Mouse (Mus musculus) embryonic facial prominence, embryonic 13.5 days (tissue): ENCODE measurements around the gene Ppp4r1. TPM values are rescaled to one million over a fixed set of nuclear protein-coding genes. Genes with fewer than 3 reads are reported as not detected.

ENCODE experiments used
- ATAC-seq: fragments of 200-750 bp; cut with Nextera tagmentation; 2 replicates; pipeline ENCODE4 v1.8.0; 2017; ENCODE audit warnings: low read depth; ENCODE audit not compliant: insufficient number of reproducible peaks, insufficient read depth, low FRiP score, low TSS enrichment
- H3K27ac ChIP-seq: fragments of 300-500 bp; sonication (generic); 2 replicates; pipeline ENCODE4 v1.5.1; 2015; ENCODE audit warnings: moderate library complexity, mild to moderate bottlenecking, inconsistent platforms
- H3K27me3 ChIP-seq: fragments of 300-500 bp; sonication (generic); 2 replicates; pipeline ENCODE4 v1.6.1; 2015; ENCODE audit warnings: mild to moderate bottlenecking, inconsistent platforms
- H3K36me3 ChIP-seq: fragments of 300-500 bp; sonication (generic); 2 replicates; pipeline ENCODE4 v1.6.1; 2015; ENCODE audit warnings: mild to moderate bottlenecking, inconsistent platforms
- H3K4me1 ChIP-seq: fragments of 300-500 bp; sonication (generic); 2 replicates; pipeline ENCODE4 v1.6.1; 2015; ENCODE audit warnings: inconsistent platforms
- H3K4me2 ChIP-seq: fragments of 300-500 bp; sonication (generic); 2 replicates; pipeline ENCODE4 v1.6.1; 2015; ENCODE audit warnings: moderate library complexity, mild to moderate bottlenecking, inconsistent platforms
- H3K4me3 ChIP-seq: fragments of 300-500 bp; sonication (generic); 2 replicates; pipeline ENCODE4 v1.5.1; 2015; ENCODE audit warnings: mild to moderate bottlenecking, inconsistent platforms
- H3K9ac ChIP-seq: fragments of 300-500 bp; sonication (generic); 2 replicates; pipeline ENCODE4 v1.6.1; 2015; ENCODE audit warnings: mild to moderate bottlenecking, inconsistent platforms
- H3K9me3 ChIP-seq: fragments of 300-500 bp; sonication (generic); 2 replicates; pipeline ENCODE4 v1.6.1; 2016; ENCODE audit warnings: inconsistent platforms
- WGBS: fragments of 180-500 bp; shearing (Covaris S2); methylation state at CpG from one replicate; pipeline ENCODE4 v1.1.7; 2015; ENCODE audit warnings: mixed read lengths; 5-methylcytosine and 5-hydroxymethylcytosine counted together
- polyA plus RNA-seq: library from polyadenylated mRNA; unstranded; fragments of >200 nt; fragmentation: Nextera tagmentation; extraction: Ambion mirVana; gene quantifications from 2 replicates; pipeline ENCODE4 v1.2.1, GENCODE M21; 2015

Gene Ppp4r1
- 44.1 and 46.7 TPM in 2 replicates for polyA plus RNA-seq

DNA sequence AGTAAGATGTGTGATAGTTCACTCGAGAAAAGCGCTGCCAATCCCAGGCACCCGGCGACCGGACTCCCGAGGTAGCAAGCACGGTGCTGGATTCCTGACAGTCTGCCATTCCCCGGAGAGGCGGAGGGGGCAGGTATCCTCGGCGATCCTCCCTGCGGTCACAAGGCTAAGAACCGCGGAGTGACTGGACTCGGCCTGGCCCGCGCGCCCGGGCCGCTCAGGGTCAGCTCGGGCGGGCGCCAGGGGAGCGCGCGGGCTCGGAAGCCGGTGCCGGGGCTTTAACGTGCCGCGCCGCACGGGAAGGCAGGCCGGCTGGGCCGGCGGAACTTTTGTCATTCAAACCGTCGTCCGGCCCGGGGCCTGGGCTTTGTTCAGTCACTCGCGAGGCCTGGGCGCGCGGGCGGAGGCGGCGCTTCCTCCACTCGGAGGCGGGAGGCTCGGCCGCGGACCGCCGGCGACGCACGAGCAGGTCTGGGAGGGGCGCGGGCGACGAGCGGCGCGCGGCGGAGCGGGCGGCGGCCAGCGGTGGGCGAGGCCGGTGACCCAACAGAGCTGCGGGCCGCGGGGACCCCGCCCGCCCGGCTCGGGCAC, at the start of gene Ppp4r1:
Ppp4r1 (plus strand) TSS at position 23 of the 591 bp plus-strand sequence.
- peak; percentile 77 for ATAC-seq
- H3K9me3 ChIP-seq: no peaks in the 10 kb centered on the region
- peak within 1 kb of the TSS; percentile 99 for H3K27ac ChIP-seq
- peak within 1 kb of the TSS; percentile 91 for H3K4me3 ChIP-seq
- H3K27me3 ChIP-seq: no peaks in the 10 kb centered on the region
- peak within 1 kb of the TSS; percentile 99 for H3K9ac ChIP-seq
- H3K4me1 ChIP-seq: peaks cover 19% of the 10 kb centered on the region
- H3K4me2 ChIP-seq: peak within 1 kb of the TSS; percentile 66
- peaks cover 20% of the 10 kb centered on the region for H3K36me3 ChIP-seq
- WGBS: under 1% methylated on average over 79 of the region's 81 CpGs

DNA sequence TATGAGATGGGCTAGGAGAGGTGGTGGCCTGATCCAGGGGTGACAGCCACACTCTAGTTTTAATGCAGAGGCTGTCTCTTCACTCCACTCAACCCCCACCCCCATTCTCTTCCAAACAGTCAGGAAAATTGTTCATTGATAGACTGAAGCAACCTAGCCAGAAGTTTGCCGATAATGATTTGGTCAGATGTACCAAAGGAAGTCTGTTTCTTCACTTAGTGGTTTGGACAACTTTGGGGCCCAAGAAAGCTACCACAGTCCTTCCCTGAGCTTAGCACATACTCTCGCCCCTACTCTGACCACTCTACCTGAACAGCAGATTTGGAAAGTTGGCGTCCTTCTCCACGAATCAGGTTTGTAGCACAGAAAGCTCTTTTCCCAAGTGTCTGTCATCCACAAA, 49.7 kb upstream of the Ppp4r1 start:
- H3K4me1 ChIP-seq: no peaks in the 10 kb centered on the region
- no peaks in the 10 kb centered on the region for H3K27me3 ChIP-seq
- no peak for ATAC-seq
- H3K36me3 ChIP-seq: no peaks in the 10 kb centered on the region
- no peak overlapping the region for H3K9ac ChIP-seq
- H3K4me3 ChIP-seq: no peak overlapping the region
- H3K4me2 ChIP-seq: no peak overlapping the region
- 83% methylated on average over 4 of the region's 4 CpGs for WGBS
- H3K27ac ChIP-seq: no peak overlapping the region
- no peaks in the 10 kb centered on the region for H3K9me3 ChIP-seq

DNA sequence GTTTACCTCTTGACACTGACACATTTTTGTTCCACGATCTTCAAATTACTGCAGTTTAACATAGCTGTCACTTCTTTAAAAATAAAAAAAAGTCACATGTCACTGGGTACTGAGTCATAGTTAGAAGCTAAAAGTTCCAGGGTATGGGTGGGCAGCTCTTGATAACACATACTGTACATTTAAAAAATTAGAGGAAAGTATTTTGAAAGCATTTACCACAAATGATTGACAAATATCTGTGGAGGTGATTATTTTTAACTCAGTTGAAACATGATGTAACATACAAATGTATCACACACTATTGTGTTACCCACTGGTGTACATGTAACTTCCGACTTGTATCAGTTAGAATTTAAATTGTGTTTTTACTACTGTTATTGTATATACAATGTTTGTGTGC, 47.3 kb upstream of the Ppp4r1 start:
- H3K4me1 ChIP-seq: no peaks in the 10 kb centered on the region
- H3K27ac ChIP-seq: no peak overlapping the region
- H3K9me3 ChIP-seq: no peaks in the 10 kb centered on the region
- H3K27me3 ChIP-seq: no peaks in the 10 kb centered on the region
- WGBS: 93% methylated on average over 2 of the region's 2 CpGs
- no peak for ATAC-seq
- no peak overlapping the region for H3K9ac ChIP-seq
- no peak overlapping the region for H3K4me2 ChIP-seq
- H3K36me3 ChIP-seq: no peaks in the 10 kb centered on the region
- H3K4me3 ChIP-seq: no peak overlapping the region

DNA sequence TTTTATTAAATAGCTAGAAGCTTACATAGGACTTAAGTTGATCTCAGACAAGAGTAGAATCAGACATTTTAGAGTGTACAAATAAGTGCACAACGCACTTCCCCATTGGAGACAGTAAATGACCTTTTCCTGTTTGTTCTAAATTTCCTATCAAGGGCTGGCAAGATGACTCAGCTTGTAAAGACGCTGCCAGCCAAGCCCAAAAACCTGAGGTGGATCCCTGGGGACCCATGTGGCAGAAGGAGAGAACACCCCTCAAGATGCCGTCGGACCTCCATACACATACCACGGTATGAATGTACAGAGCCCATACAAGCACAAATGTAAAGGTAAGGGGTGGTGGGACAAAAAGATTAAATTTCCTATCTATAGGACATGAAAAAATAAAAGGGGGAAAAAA, 45.2 kb upstream of the Ppp4r1 start:
- H3K27ac ChIP-seq: no peak overlapping the region
- H3K9me3 ChIP-seq: no peaks in the 10 kb centered on the region
- 83% methylated on average over 5 of the region's 5 CpGs for WGBS
- H3K9ac ChIP-seq: no peak overlapping the region
- no peak overlapping the region for H3K4me2 ChIP-seq
- no peaks in the 10 kb centered on the region for H3K4me1 ChIP-seq
- no peak for ATAC-seq
- H3K36me3 ChIP-seq: no peaks in the 10 kb centered on the region
- H3K4me3 ChIP-seq: no peak overlapping the region
- no peaks in the 10 kb centered on the region for H3K27me3 ChIP-seq

- H3K4me2 ChIP-seq: no peak overlapping the region
- H3K9me3 ChIP-seq: no peaks in the 10 kb centered on the region
- H3K9ac ChIP-seq: no peak overlapping the region
- no peaks in the 10 kb centered on the region for H3K4me1 ChIP-seq
- no peaks in the 10 kb centered on the region for H3K36me3 ChIP-seq
- H3K27ac ChIP-seq: no peak overlapping the region
- H3K4me3 ChIP-seq: no peak overlapping the region
- ATAC-seq: no peak
- 81% methylated on average over 6 of the region's 6 CpGs for WGBS
- H3K27me3 ChIP-seq: no peaks in the 10 kb centered on the region
Observed at GRCm38 (mm10) chr17:65737622-65738021, 44.8 kb upstream of the Ppp4r1 start.

GRCm38 (mm10) chr17:65739874-65740725, 42.3 kb upstream of the Ppp4r1 start:
- H3K27me3 ChIP-seq: no peaks in the 10 kb centered on the region
- no peak overlapping the region for H3K4me3 ChIP-seq
- no peak overlapping the region for H3K4me2 ChIP-seq
- H3K9me3 ChIP-seq: no peaks in the 10 kb centered on the region
- no peak for ATAC-seq
- no peak overlapping the region for H3K27ac ChIP-seq
- H3K4me1 ChIP-seq: no peaks in the 10 kb centered on the region
- no peak overlapping the region for H3K9ac ChIP-seq
- peaks cover 12% of the 10 kb centered on the region; the same call in 1 of the 2 replicates for H3K36me3 ChIP-seq
- 85% methylated on average over 15 of the region's 15 CpGs for WGBS

- H3K4me2 ChIP-seq: no peak overlapping the region
- ATAC-seq: no peak
- H3K36me3 ChIP-seq: peaks cover 12% of the 10 kb centered on the region; the same call in 1 of the 2 replicates
- no peaks in the 10 kb centered on the region for H3K4me1 ChIP-seq
- H3K9ac ChIP-seq: no peak overlapping the region
- H3K27me3 ChIP-seq: no peaks in the 10 kb centered on the region
- no peak overlapping the region for H3K4me3 ChIP-seq
- no peak overlapping the region for H3K27ac ChIP-seq
- no peaks in the 10 kb centered on the region for H3K9me3 ChIP-seq
- 91% methylated on average over 4 of the region's 4 CpGs for WGBS
Observed at GRCm38 (mm10) chr17:65741565-65741964, 40.8 kb upstream of the Ppp4r1 start.

DNA sequence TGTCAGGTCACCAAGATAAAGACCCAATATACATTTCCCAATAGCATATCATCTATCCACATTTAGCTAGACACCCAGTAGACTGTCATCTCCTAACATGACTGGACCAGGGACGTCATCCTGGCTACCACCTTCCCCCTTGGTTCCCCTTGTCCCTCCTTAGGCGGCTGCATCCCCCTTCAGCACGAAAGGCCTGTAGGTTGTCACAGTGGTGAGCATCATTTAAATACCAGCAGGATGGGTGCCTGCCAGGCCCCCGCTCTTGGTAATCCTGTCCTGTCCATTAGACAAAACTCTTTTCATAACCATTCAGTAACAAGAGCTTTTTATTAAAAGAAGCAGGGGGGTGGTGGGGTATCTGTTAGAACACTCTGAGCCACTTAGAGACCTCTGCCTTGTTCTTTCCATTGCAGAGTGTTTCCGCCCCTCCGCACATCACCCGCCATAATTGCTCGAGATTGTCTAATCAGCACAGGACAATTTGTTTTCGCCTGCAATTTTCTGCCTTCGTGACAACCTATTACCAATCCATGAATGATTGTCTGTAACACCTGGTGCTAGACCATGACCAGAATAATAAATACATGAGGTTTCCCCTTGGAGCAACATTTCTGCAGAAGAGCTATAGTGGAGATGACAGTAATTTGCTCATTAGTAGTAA, 40.0 kb upstream of the Ppp4r1 start:
- H3K4me2 ChIP-seq: no peak overlapping the region
- no peaks in the 10 kb centered on the region for H3K9me3 ChIP-seq
- H3K27me3 ChIP-seq: no peaks in the 10 kb centered on the region
- H3K4me1 ChIP-seq: no peaks in the 10 kb centered on the region
- peaks cover 12% of the 10 kb centered on the region; the same call in 1 of the 2 replicates for H3K36me3 ChIP-seq
- 81% methylated on average over 10 of the region's 10 CpGs for WGBS
- no peak overlapping the region for H3K9ac ChIP-seq
- no peak overlapping the region for H3K27ac ChIP-seq
- ATAC-seq: no peak
- H3K4me3 ChIP-seq: no peak overlapping the region

GRCm38 (mm10) chr17:65742969-65743368, 39.4 kb upstream of the Ppp4r1 start:
- 70% methylated on average over 4 of the region's 4 CpGs for WGBS
- no peak overlapping the region for H3K4me2 ChIP-seq
- H3K27me3 ChIP-seq: no peaks in the 10 kb centered on the region
- H3K27ac ChIP-seq: no peak overlapping the region
- H3K9ac ChIP-seq: no peak overlapping the region
- H3K4me1 ChIP-seq: no peaks in the 10 kb centered on the region
- peaks cover 12% of the 10 kb centered on the region; the same call in 1 of the 2 replicates for H3K36me3 ChIP-seq
- H3K4me3 ChIP-seq: no peak overlapping the region
- ATAC-seq: no peak
- no peaks in the 10 kb centered on the region for H3K9me3 ChIP-seq

GRCm38 (mm10) chr17:65743664-65744330, 38.6 kb upstream of the Ppp4r1 start:
- no peak overlapping the region for H3K27ac ChIP-seq
- no peak overlapping the region for H3K4me2 ChIP-seq
- H3K9me3 ChIP-seq: no peaks in the 10 kb centered on the region
- no peak overlapping the region for H3K9ac ChIP-seq
- H3K27me3 ChIP-seq: no peaks in the 10 kb centered on the region
- H3K4me1 ChIP-seq: no peaks in the 10 kb centered on the region
- ATAC-seq: no peak
- H3K36me3 ChIP-seq: peaks cover 12% of the 10 kb centered on the region; the same call in 1 of the 2 replicates
- 74% methylated on average over 11 of the region's 11 CpGs for WGBS
- no peak overlapping the region for H3K4me3 ChIP-seq

DNA sequence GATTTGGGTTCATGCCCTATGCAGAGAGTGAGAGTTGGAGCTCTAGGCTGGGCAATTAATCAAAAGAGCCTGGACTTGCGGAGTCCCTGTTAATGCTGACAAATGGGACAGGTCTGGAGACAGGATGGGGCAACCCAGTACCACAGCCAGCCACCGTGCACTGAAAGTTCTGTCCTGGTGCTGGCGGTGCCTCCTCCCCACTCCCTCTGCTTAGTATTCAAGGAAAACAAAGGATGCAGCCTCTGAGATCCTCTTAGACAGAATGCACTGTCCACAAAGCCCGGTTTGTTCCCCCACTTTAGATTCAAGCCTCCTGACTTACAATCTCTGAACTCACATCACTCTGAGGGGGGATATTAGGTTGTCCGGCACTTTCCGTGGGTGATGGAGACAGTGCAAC, 36.1 kb upstream of the Ppp4r1 start:
- 84% methylated on average over 6 of the region's 6 CpGs for WGBS
- Histone ChIP-seq H3K36me3 (peaks cover 14% of the 10 kb centered on the region; the same call in 1 of the 2 replicates), H3K9ac (no peak overlapping the region), H3K4me1 (no peaks in the 10 kb centered on the region), H3K27ac (no peak overlapping the region), H3K4me3 (no peak overlapping the region), H3K27me3 (no peaks in the 10 kb centered on the region), H3K4me2 (no peak overlapping the region), H3K9me3 (no peaks in the 10 kb centered on the region)
- ATAC-seq: no peak
